8 mouse cellular contexts compared by ENCODE assay signal in the genomic region with DNA sequence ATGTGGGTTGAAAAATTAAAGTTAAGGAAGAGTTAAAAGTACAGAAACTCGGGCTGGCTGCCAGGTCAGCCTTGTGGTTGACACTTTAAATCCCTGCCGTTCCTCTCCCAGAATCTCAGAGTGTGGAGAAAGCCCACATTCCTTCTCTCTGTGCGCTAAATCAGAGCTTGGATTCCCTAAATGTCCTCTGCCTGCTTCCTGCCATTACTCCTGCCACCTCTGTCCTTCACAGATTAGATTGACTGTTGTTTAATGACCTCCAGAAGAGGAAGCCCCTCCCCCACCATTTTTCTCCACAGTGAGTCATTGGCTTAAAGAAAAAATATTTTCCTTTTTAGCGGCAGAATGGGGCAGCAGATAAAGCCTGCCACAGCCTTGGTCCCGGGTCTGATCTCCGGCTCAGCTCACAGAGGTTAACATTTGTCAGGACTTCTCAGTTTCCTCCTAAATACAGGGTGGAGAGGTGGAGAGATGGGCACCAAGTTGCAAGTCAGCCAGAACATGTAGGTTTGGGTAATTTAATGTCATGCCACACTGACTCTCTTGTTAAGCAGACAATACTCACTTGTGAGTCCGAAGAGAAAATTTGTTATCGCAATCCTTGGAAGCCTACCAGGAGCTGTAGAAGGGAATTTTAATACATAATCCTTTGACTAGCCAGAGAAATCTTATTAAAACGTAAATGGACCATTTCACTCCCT.
DNase-seq lines count a peak whose midpoint lies in the region; ATAC-seq lines count a peak whose summit lies in the region.

No protein-coding gene starts in this region.

- no peak overlapping the region for H3K9ac ChIP-seq in hindbrain, embryonic 16.5 days (ENCODE audit: low read depth, low read length)
- no peak overlapping the region for H3K9ac ChIP-seq in liver, embryonic 11.5 days (ENCODE audit: low read depth, low read length)
- H3K9ac ChIP-seq in stomach, embryonic 14.5 days (replicated peaks; ENCODE audit: low read depth, low read length) = no peak overlapping the region

- H3K9me3 ChIP-seq in embryonic facial prominence, embryonic 10.5 days = 0 out of 2 replicates have a peak, but pooled peaks cover 4% of the 10 kb centered on the region
- H3K9me3 ChIP-seq in hindbrain, embryonic 16.5 days (ENCODE audit: control insufficient read depth, low read length) = no peaks in the 10 kb centered on the region
- no peaks in the 10 kb centered on the region for H3K9me3 ChIP-seq in liver, embryonic 11.5 days (ENCODE audit: control insufficient read depth, low read length)
- no peaks in the 10 kb centered on the region for H3K9me3 ChIP-seq in stomach, embryonic 14.5 days (ENCODE audit: control insufficient read depth, low read depth, low read length)

- peak; percentile 52 to 92 for DNase-seq in adrenal gland, adult (ENCODE audit: inconsistent age in 2 of 2, low spot score in 1 of 2)
- DNase-seq in embryonic facial prominence, embryonic 10.5 days (ENCODE audit: low spot score) = peak; percentile 39
- DNase-seq in liver, embryonic 11.5 days (ENCODE audit: low spot score) = no peak
- DNase-seq in layer of hippocampus, adult 9-11 months = no peak
- DNase-seq in thymus, postnatal 14 days = no peak
- no peak for DNase-seq in MN1 (ENCODE audit: low spot score)

- H3K27me3 ChIP-seq in embryonic facial prominence, embryonic 10.5 days (replicated peaks; ENCODE audit: low read depth, poor library complexity, severe bottlenecking) = no peaks in the 10 kb centered on the region
- H3K27me3 ChIP-seq in hindbrain, embryonic 16.5 days (replicated peaks; ENCODE audit: control insufficient read depth, insufficient read depth, low read length) = no peaks in the 10 kb centered on the region; the same call in 1 of the 2 replicates
- H3K27me3 ChIP-seq in liver, embryonic 11.5 days (replicated peaks; ENCODE audit: control insufficient read depth, insufficient read depth, low read length) = peaks cover 5% of the 10 kb centered on the region
- no peaks in the 10 kb centered on the region for H3K27me3 ChIP-seq in stomach, embryonic 14.5 days (ENCODE audit: control insufficient read depth, insufficient read depth, low read length)

- H3K4me1 ChIP-seq in embryonic facial prominence, embryonic 10.5 days = peaks cover 60% of the 10 kb centered on the region
- H3K4me1 ChIP-seq in hindbrain, embryonic 16.5 days (ENCODE audit: control insufficient read depth, insufficient read depth, low read depth, low read length) = peaks cover 19% of the 10 kb centered on the region
- peaks cover 17% of the 10 kb centered on the region for H3K4me1 ChIP-seq in liver, embryonic 11.5 days (replicated peaks; ENCODE audit: control insufficient read depth, insufficient read depth, low read length)
- peaks cover 37% of the 10 kb centered on the region for H3K4me1 ChIP-seq in stomach, embryonic 14.5 days (ENCODE audit: control insufficient read depth, insufficient read depth, low read length)

- 25% methylated on average over 9 of the region's 9 CpGs for WGBS in embryonic facial prominence, embryonic 10.5 days
- 15% methylated on average over 9 of the region's 9 CpGs for WGBS in hindbrain, embryonic 16.5 days
- 20% methylated on average over 9 of the region's 9 CpGs for WGBS in liver, embryonic 11.5 days
- WGBS in stomach, embryonic 14.5 days = 9% methylated on average over 9 of the region's 9 CpGs

- H3K4me3 ChIP-seq in embryonic facial prominence, embryonic 10.5 days = peak overlapping the region; percentile 30; the same call in 1 of the 2 replicates
- no peak overlapping the region for H3K4me3 ChIP-seq in hindbrain, embryonic 16.5 days (ENCODE audit: low read length)
- no peak overlapping the region for H3K4me3 ChIP-seq in liver, embryonic 11.5 days (ENCODE audit: low read depth, low read length)
- no peak overlapping the region for H3K4me3 ChIP-seq in stomach, embryonic 14.5 days (ENCODE audit: low read depth, low read length)

- no peak for ATAC-seq in hindbrain, embryonic 16.5 days
- no peak for ATAC-seq in liver, embryonic 11.5 days (replicated peaks; ENCODE audit: low FRiP score)
- ATAC-seq in stomach, embryonic 14.5 days (ENCODE audit: insufficient number of reproducible peaks, insufficient read depth, low FRiP score, low read depth) = peak; percentile 43; the same call in 1 of the 2 replicates

- H3K4me2 ChIP-seq in hindbrain, embryonic 16.5 days (ENCODE audit: low read length) = peak overlapping the region; percentile 37
- peak overlapping the region; percentile 20; the same call in 1 of the 2 replicates for H3K4me2 ChIP-seq in liver, embryonic 11.5 days
- H3K4me2 ChIP-seq in stomach, embryonic 14.5 days (replicated peaks; ENCODE audit: low read depth, low read length) = peak overlapping the region; percentile 41

- no peaks in the 10 kb centered on the region for H3K36me3 ChIP-seq in embryonic facial prominence, embryonic 10.5 days (replicated peaks)
- H3K36me3 ChIP-seq in hindbrain, embryonic 16.5 days (ENCODE audit: control insufficient read depth, insufficient read depth, low read length) = no peaks in the 10 kb centered on the region
- H3K36me3 ChIP-seq in liver, embryonic 11.5 days (ENCODE audit: control insufficient read depth, insufficient read depth, low read length) = no peaks in the 10 kb centered on the region
- H3K36me3 ChIP-seq in stomach, embryonic 14.5 days (ENCODE audit: control insufficient read depth, insufficient read depth, low read length) = no peaks in the 10 kb centered on the region

- peak overlapping the region; percentile 68 for H3K27ac ChIP-seq in embryonic facial prominence, embryonic 10.5 days (replicated peaks)
- no peak overlapping the region; the same call in 1 of the 2 replicates for H3K27ac ChIP-seq in hindbrain, embryonic 16.5 days (ENCODE audit: low read depth, low read length)
- 0 out of 2 replicates have a peak overlapping the region, but pooled peaks have one; percentile 43 for H3K27ac ChIP-seq in liver, embryonic 11.5 days (ENCODE audit: low read depth, low read length)
- H3K27ac ChIP-seq in stomach, embryonic 14.5 days (ENCODE audit: low read length) = peak overlapping the region; percentile 70

Comparison
In these comparisons a context has a peak if more than half of its experiments do, and no peak if none do; other contexts are left out.
1. DNase-seq: peak in adrenal gland, adult (2 of 2) and embryonic facial prominence, embryonic 10.5 days (single experiment); none in liver, embryonic 11.5 days (single experiment), layer of hippocampus, adult 9-11 months (single experiment), thymus, postnatal 14 days (single experiment) and MN1 (single experiment).
2. Peak in every context shown above with its lines, with median percentiles within 50 percentile points of each other: H3K4me2 ChIP-seq.